Mouse (Mus musculus) kidney, adult 2 months (tissue): ENCODE measurements around the gene Flt1. TPM values are rescaled to one million over a fixed set of nuclear protein-coding genes. Genes with fewer than 3 reads are reported as not detected.

Source experiments
- DNase-seq: peaks from one replicate; pipeline ENCODE4 v3.0.0; 2021
- H3K27ac ChIP-seq: fragments of 200-500 bp; 2 replicates; pipeline ENCODE4 v1.5.1; 2012; ENCODE audit warnings: low read depth, low read length, control low read depth, inconsistent platforms; ENCODE audit not compliant: insufficient read depth
- H3K27me3 ChIP-seq: fragments of 200-500 bp; replicated peaks from 2 replicates; pipeline ENCODE4 v1.6.1; 2012; ENCODE audit warnings: mild to moderate bottlenecking, moderate library complexity, low read length, inconsistent platforms; ENCODE audit not compliant: control insufficient read depth, insufficient read depth
- H3K36me3 ChIP-seq: fragments of 200-500 bp; 2 replicates; pipeline ENCODE4 v1.6.1; 2012; ENCODE audit warnings: mild to moderate bottlenecking, moderate library complexity, low read length, inconsistent platforms; ENCODE audit not compliant: control insufficient read depth, insufficient read depth
- H3K4me1 ChIP-seq: fragments of 200-500 bp; 2 replicates; pipeline ENCODE4 v1.6.1; 2011; ENCODE audit warnings: low read length; ENCODE audit not compliant: control insufficient read depth, insufficient read depth
- H3K4me3 ChIP-seq: fragments of 200-500 bp; 2 replicates; pipeline ENCODE4 v1.5.1; 2011; ENCODE audit warnings: mild to moderate bottlenecking, low read depth, low read length, control low read depth; ENCODE audit not compliant: insufficient read depth
- CTCF ChIP-seq: fragments of 200-500 bp; conservative IDR thresholded peaks from 2 replicates; pipeline ENCODE4 v1.5.1; 2011; ENCODE audit warnings: low read depth, mild to moderate bottlenecking, control low read depth, low read length, moderate library complexity, mixed read lengths; ENCODE audit not compliant: insufficient read depth, insufficient read length
- POLR2A ChIP-seq: fragments of 200-500 bp; IDR thresholded peaks from one replicate; pipeline ENCODE4 v1.6.1; 2011; ENCODE audit warnings: low read depth, low read length, control low read depth
- WGBS: fragments of 180-500 bp; shearing (Covaris S2); methylation state at CpG from one replicate; pipeline ENCODE4 v1.1.7; 2018; 5-methylcytosine and 5-hydroxymethylcytosine counted together
- polyA plus RNA-seq: library from polyadenylated mRNA; depleted of rRNA; stranded (reverse); fragments of >200 nt; gene quantifications from 2 replicates; pipeline ENCODE4 v1.2.3, GENCODE M21; 2012

Gene Flt1
- polyA plus RNA-seq, 1 experiment = 17.5 TPM

- peaks cover 3% of the 10 kb centered on the region; the same call in 1 of the 2 replicates for H3K27me3 ChIP-seq
- 12% methylated on average over 17 of the region's 17 CpGs for WGBS
- peak overlapping the region; percentile 56 for H3K4me3 ChIP-seq
- no peak for TF ChIP-seq POLR2A
- no peak for TF ChIP-seq CTCF
- H3K27ac ChIP-seq = peak overlapping the region; percentile 16; the same call in 1 of the 2 replicates
- H3K4me1 ChIP-seq = no peaks in the 10 kb centered on the region
- no peak for DNase-seq
- no peaks in the 10 kb centered on the region for H3K36me3 ChIP-seq
Observed at GRCm38 (mm10) chr5:147723811-147724210, 2.0 kb downstream of the Flt1 start.

GRCm38 (mm10) chr5:147721438-147721837 lies 4.4 kb downstream of the Flt1 start:
- Histone ChIP-seq H3K4me1 (no peaks in the 10 kb centered on the region), H3K36me3 (no peaks in the 10 kb centered on the region), H3K4me3 (peak overlapping the region; percentile 21; the same call in 1 of the 2 replicates), H3K27ac (no peak overlapping the region), H3K27me3 (peaks cover 3% of the 10 kb centered on the region; the same call in 1 of the 2 replicates)
- TF ChIP-seq CTCF = no peak
- no peak for TF ChIP-seq POLR2A
- DNase-seq = peak; percentile 62
- 26% methylated on average over 8 of the region's 8 CpGs for WGBS

DNA sequence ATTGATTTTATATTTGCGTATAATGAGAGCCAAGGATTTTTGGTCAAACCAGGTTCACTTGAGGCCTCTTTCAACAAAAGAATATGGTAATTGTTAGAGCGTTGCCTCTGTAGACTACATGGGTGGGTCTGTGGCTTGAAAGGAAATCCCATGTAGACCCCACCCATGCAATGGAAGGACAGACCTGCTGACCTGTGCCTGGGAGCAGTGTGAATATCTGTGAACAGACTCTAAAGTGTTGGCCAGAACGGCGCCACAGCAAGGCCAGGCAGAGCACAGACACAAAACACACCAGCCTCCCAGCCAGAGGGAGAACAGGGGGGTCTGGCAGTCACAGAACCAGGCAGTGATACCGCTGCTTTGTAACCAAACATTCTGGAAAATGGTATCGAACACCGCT lies 7.5 kb downstream of the Flt1 start:
- Histone ChIP-seq H3K27me3 (no peaks in the 10 kb centered on the region; the same call in 1 of the 2 replicates), H3K27ac (no peak overlapping the region), H3K36me3 (no peaks in the 10 kb centered on the region), H3K4me1 (no peaks in the 10 kb centered on the region), H3K4me3 (no peak overlapping the region)
- no peak for DNase-seq
- TF ChIP-seq CTCF = no peak
- no peak for TF ChIP-seq POLR2A
- WGBS = 86% methylated on average over 7 of the region's 7 CpGs

DNA sequence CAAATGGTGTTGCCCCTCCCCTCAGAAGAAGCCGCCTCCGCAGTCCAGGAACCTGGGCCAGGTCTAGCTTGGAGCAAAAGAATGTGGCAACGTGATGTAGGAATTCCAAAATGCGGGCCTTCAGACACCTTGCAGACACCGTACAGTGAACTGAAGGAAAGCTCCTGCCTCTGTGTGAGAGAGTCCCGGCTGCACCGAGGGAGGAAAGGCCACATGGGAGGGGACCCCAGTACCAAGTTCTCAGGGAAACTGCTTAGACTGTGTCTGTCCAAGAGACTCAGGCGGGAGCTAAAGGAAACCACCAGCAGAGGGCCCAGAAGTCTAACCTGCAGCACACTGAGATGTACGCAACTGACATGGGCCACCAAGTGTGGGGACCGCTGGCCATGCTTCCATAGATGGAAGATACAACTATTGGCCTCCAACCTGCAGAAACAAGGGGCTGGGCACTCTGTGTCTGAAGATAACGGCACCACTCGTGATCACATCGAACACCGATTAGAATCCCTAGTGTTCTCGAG lies 9.1 kb downstream of the Flt1 start:
- no peak for TF ChIP-seq POLR2A
- peak; percentile 27; the same call in 1 of the 2 replicates for TF ChIP-seq CTCF
- 58% methylated on average over 15 of the region's 15 CpGs for WGBS
- no peak overlapping the region for H3K4me3 ChIP-seq
- H3K36me3 ChIP-seq = no peaks in the 10 kb centered on the region
- no peaks in the 10 kb centered on the region for H3K27me3 ChIP-seq
- no peak overlapping the region for H3K27ac ChIP-seq
- no peaks in the 10 kb centered on the region for H3K4me1 ChIP-seq
- DNase-seq = no peak

- Histone ChIP-seq H3K4me1 (no peaks in the 10 kb centered on the region), H3K27me3 (no peaks in the 10 kb centered on the region), H3K36me3 (no peaks in the 10 kb centered on the region), H3K27ac (no peak overlapping the region), H3K4me3 (no peak overlapping the region)
- TF ChIP-seq CTCF (no peak), POLR2A (no peak)
- WGBS = 54% methylated on average over 9 of the region's 9 CpGs
- no peak for DNase-seq
Observed at GRCm38 (mm10) chr5:147716276-147716675, 9.5 kb downstream of the Flt1 start.

DNA sequence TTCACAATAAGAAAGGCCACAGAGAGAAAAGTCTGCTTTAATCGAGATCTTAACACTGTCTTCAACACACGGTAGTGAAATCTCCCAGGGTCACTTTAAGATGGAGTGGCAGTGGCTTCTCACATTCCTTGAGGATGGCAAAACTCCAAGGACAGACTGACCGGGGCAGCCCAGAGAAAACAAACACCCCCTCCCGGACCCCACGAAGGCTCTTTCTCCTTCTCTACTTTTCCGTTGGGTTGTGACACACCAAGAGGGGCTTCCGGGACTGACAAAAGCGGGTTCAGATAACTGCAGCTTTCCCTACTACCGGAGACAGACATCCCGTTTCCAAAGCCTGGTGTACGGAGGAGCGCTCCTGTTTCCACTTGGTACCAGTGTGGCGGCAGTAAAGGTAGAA lies 10.4 kb downstream of the Flt1 start:
- Histone ChIP-seq H3K4me1 (no peaks in the 10 kb centered on the region), H3K27me3 (no peaks in the 10 kb centered on the region), H3K27ac (no peak overlapping the region), H3K36me3 (no peaks in the 10 kb centered on the region), H3K4me3 (no peak overlapping the region)
- WGBS = 39% methylated on average over 13 of the region's 13 CpGs
- no peak for TF ChIP-seq POLR2A
- TF ChIP-seq CTCF = no peak
- DNase-seq = peak; percentile 34

GRCm38 (mm10) chr5:147708500-147708899 lies 17.3 kb downstream of the Flt1 start:
- no peaks in the 10 kb centered on the region for H3K27me3 ChIP-seq
- H3K4me3 ChIP-seq = no peak overlapping the region
- H3K4me1 ChIP-seq = no peaks in the 10 kb centered on the region
- DNase-seq = no peak
- 30% methylated on average over 4 of the region's 4 CpGs for WGBS
- no peak overlapping the region for H3K27ac ChIP-seq
- no peak for TF ChIP-seq POLR2A
- no peak for TF ChIP-seq CTCF
- H3K36me3 ChIP-seq = no peaks in the 10 kb centered on the region

DNA sequence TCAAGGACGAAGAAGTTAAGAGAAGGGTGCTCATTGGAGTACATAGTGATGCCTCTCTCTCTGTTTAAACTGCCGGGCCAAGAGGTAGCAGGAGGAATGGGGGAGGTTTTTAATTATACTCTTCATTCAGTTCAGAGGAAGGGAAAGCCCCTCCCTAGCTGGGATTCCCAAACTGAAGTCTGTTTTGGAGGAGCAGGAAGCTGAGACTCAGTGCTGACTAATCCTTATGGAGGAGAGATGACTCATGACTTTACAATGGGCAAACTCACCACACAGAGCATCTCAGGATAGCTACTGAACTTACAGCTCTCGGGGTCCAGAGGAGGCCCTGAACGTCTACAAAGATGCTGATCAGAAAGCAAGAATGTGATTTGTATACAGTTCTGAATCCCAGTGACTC lies 18.3 kb downstream of the Flt1 start:
- DNase-seq = no peak
- 30% methylated on average over 4 of the region's 4 CpGs for WGBS

More for the DNA sequence above, 18.3 kb downstream of the Flt1 start:
- H3K27me3 ChIP-seq = no peaks in the 10 kb centered on the region
- no peaks in the 10 kb centered on the region for H3K36me3 ChIP-seq
- H3K27ac ChIP-seq = no peak overlapping the region
- no peaks in the 10 kb centered on the region for H3K4me1 ChIP-seq
- TF ChIP-seq POLR2A (no peak), CTCF (no peak)
- H3K4me3 ChIP-seq = no peak overlapping the region
